ENCODE assay signal across 9 mouse cellular contexts in the genomic region with DNA sequence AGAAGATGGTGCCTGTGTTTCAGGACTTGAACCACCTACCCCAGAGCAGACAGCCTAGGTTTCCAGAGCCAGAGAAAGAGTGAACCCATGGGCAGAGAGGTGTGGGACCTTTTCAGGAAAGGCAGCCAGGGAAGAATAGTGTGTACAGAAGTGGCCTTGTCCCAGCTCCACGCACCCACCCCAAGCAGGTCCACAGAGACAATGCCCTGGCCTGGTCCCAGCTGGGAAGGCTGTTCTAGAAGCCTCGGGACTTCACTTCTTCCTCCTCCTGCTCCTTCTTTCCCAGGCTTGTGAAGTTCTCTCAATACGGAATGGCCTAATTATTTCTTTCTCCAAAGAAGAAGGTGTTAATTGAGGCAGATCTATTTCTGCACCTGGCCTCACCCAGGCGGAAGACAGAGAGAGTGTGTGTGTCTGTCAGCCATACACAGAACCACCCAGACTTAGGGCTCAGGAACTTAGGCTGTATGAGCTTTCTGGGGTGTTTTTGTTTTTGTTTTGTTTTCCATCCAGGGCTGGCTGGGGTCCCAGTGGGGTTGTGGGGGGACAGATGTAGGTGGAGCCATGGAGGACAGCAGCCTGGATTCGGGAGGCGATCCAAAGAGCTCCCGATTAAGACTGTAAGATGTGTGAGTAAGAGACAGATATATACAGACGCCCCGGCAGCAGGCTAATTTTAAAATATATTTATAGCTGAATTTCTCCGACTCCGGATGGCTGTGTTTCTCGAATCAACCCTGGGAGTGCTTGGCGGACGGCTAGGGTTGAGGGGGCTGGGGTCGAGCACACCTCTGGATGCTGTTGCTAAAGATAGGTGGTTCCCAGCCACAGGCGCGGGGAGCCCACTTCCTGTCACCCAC.
DNase-seq lines count a peak whose midpoint lies in the region; ATAC-seq and TF ChIP-seq lines count a peak whose summit lies in the region.
"Had no signal": no experiment of that assay in that cellular context is flagged by ENCODE, and none has a peak within 500 bp of the region (broad histone marks: within the 10 kb centered on the region; RNA-seq: fewer than 3 reads in every experiment).

No protein-coding gene starts in this region.

- H3K4me3 ChIP-seq in layer of hippocampus, adult 2 months, result no peak overlapping the region; the same call in 1 of the 2 replicates
- H3K4me3 ChIP-seq in hindbrain, postnatal 0 days (ENCODE audit: low read length), result no peak overlapping the region
- H3K4me3 ChIP-seq: limb, embryonic 13.5 days had no signal

- H3K4me1 ChIP-seq in hindbrain, postnatal 0 days (ENCODE audit: insufficient read depth, low read length), result peaks cover 3% of the 10 kb centered on the region; the same call in 1 of the 2 replicates

- peak overlapping the region; percentile 52; the same call in 1 of the 2 replicates for H3K27ac ChIP-seq in layer of hippocampus, adult 2 months
- peak overlapping the region; percentile 41 for H3K27ac ChIP-seq in hindbrain, postnatal 0 days
- H3K27ac ChIP-seq: limb, embryonic 13.5 days had no signal

- no peaks in the 10 kb centered on the region for H3K27me3 ChIP-seq in hindbrain, postnatal 0 days (ENCODE audit: insufficient read depth, low read length)
- H3K27me3 ChIP-seq: limb, embryonic 13.5 days had no signal

- DNase-seq in layer of hippocampus, adult 2 months (ENCODE audit: low spot score in 2 of 2), result peak; percentile 34 to 48
- no peak for DNase-seq in layer of hippocampus, postnatal 25 days (ENCODE audit: extremely low spot score in 1 of 2, low spot score in 1 of 2)
- DNase-seq in frontal cortex, postnatal 36 days (ENCODE audit: low spot score in 2 of 2), result peak; percentile 77 to 88
- DNase-seq in hindbrain, postnatal 0 days (ENCODE audit: low spot score), result no peak
- peak; percentile 79 for DNase-seq in right cerebral cortex, postnatal 25 days
- no peak for DNase-seq in cerebellum, adult 11 months
- DNase-seq in cerebellum, postnatal 36 days, result no peak
- DNase-seq: thymus, postnatal 36 days had no signal

- H3K36me3 ChIP-seq in hindbrain, postnatal 0 days (ENCODE audit: insufficient read depth, low read length), result peaks cover 10% of the 10 kb centered on the region
- H3K36me3 ChIP-seq: limb, embryonic 13.5 days had no signal

- ATAC-seq in hindbrain, postnatal 0 days, result 0 out of 2 replicates have a peak, but pooled peaks have one; percentile 28

- H3K9me3 ChIP-seq in hindbrain, postnatal 0 days (ENCODE audit: low read length), result no peaks in the 10 kb centered on the region

- H3K9ac ChIP-seq in hindbrain, postnatal 0 days (replicated peaks; ENCODE audit: low read length), result no peak overlapping the region
- H3K9ac ChIP-seq: limb, embryonic 13.5 days had no signal

- H3K4me2 ChIP-seq in hindbrain, postnatal 0 days (ENCODE audit: low read depth, low read length), result no peak overlapping the region
- H3K4me2 ChIP-seq: limb, embryonic 13.5 days had no signal

- 65% methylated on average over 17 of the region's 17 CpGs for WGBS in hindbrain, postnatal 0 days

- no peak for TF ChIP-seq CTCF in layer of hippocampus, adult 2 months (conservative IDR thresholded peaks at IDR 0.05)
- TF ChIP-seq CTCF in hindbrain, postnatal 0 days (IDR thresholded peaks at IDR 0.05; ENCODE audit: low read depth), result no peak

Comparison
In these comparisons a context has a peak if more than half of its experiments do, and no peak if none do; other contexts are left out.
1. DNase-seq: peak in layer of hippocampus, adult 2 months (2 of 2), frontal cortex, postnatal 36 days (2 of 2) and right cerebral cortex, postnatal 25 days (single experiment); none in layer of hippocampus, postnatal 25 days (0 of 2), hindbrain, postnatal 0 days (single experiment), cerebellum, adult 11 months (single experiment) and cerebellum, postnatal 36 days (0 of 2).